Mouse (Mus musculus): ENCODE results near the gene Grb10. TPM values are rescaled to one million over a fixed set of nuclear protein-coding genes. Genes with fewer than 3 reads are reported as not detected.

The Grb10 gene
- polyA plus RNA-seq, 1 experiment, result 3.7 TPM

DNA sequence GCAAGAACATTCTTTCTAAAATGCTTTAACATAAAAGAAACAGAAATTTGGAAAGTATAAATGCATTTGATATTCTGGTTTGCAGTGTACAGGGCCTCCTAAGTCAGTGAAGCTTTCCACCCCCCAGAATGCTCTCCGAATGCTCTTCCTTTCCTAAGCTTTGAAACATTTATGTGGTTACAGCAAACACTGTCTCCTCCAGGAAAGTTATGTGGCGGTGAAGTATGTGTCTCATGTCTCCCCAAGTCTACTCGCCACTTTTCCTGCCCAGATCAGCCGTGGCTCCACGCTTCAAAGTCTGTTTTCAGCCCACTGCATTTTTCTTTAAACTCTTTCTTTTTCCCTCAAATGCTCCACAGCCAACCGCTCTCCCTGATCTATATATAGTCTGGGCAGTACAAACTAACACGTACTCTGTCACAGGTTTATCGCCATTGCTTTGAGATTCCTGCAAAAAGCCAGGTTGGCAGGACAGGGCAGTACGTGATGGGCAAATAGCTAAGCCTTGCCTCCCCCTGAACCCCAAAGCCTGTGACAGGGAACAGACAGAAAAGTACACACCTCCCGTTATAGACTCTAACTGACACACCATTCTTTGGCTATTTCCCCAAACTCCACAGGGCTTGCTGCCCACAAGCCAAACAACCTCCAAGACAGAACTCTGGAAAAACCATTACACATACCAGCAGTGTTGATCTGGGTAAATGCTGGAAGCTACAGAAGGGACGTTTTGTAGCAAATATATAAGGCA is 84.9 kb downstream of the Grb10 start:
- DNase-seq (ENCODE audit: low read depth, low spot score), result no peak
- WGBS, result 71% methylated on average over 11 of the region's 11 CpGs

GRCm38 (mm10) chr11:11952569-11952968 is 85.9 kb downstream of the Grb10 start:
- WGBS, result 95% methylated on average over 1 of the region's 1 CpGs
- no peak for DNase-seq (ENCODE audit: low read depth, low spot score)

GRCm38 (mm10) chr11:11948988-11949365 is 89.5 kb downstream of the Grb10 start:
- DNase-seq (ENCODE audit: low read depth, low spot score), result no peak
- WGBS, result 76% methylated on average over 4 of the region's 4 CpGs

- 64% methylated on average over 9 of the region's 9 CpGs for WGBS
- DNase-seq (ENCODE audit: low read depth, low spot score), result no peak
Observed at GRCm38 (mm10) chr11:11948321-11948987, 90.0 kb downstream of the Grb10 start.

- DNase-seq (ENCODE audit: low read depth, low spot score), result no peak
- WGBS, result 71% methylated on average over 5 of the region's 5 CpGs
Observed at GRCm38 (mm10) chr11:11947857-11948256, 90.6 kb downstream of the Grb10 start.

GRCm38 (mm10) chr11:11945766-11946165 is 92.7 kb downstream of the Grb10 start:
- WGBS, result 84% methylated on average over 4 of the region's 4 CpGs
- no peak for DNase-seq (ENCODE audit: low read depth, low spot score)

GRCm38 (mm10) chr11:11944814-11945213 is 93.7 kb downstream of the Grb10 start:
- 93% methylated on average over 4 of the region's 4 CpGs for WGBS
- DNase-seq (ENCODE audit: low read depth, low spot score), result no peak

DNA sequence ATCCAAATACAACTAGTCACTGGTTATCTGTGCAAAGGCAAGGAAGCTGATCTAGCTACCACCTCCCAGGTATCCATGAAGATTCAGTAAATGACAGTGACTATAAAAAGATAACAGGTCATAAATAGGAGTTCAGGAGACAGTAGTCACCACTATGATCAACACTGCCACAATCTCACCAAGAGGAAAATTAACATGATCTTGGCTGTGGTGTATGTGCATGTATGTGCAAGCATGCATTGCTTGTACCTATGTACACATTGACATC is 94.5 kb downstream of the Grb10 start:
- DNase-seq (ENCODE audit: low read depth, low spot score), result no peak

DNA sequence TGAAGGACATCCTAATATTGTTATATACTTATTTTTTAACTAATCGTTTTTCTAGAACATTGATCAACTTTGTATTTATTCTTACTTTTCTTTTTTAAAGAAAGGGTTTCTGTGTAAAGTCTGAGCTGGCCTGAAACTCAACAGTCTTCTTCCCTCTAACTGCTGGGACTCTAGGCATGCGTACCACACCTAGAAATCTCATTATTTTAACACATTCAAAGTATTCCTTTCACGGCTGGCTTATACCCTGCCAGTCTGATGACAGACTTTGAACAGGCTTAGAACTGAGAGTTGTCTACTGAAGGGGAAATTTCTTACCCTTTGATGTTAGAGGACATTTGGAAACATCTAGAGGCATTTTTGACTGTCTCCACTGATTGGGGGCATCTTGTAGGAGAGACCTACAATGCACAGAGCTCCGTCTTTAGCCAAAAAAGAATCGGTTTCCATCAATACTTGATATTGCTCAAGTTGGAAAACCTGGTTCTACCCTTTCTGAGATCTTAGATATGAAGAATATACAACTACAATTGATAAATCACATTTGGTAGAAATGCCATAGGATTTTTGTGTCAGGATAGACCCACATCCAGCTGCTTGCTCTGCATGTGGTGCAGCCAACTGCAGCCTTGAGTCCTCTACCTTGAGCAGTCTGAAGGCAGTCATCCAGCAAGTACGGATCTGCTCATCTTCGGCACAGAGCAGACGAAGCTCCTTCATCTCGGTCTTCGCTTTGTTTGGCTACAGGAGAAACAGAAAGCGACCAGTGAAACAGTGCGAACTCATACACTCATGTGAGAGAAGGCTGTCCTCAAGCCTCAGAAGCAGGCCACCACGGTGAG is 95.0 kb downstream of the Grb10 start:
- 90% methylated on average over 13 of the region's 13 CpGs for WGBS
- no peak for DNase-seq (ENCODE audit: low read depth, low spot score)

DNA sequence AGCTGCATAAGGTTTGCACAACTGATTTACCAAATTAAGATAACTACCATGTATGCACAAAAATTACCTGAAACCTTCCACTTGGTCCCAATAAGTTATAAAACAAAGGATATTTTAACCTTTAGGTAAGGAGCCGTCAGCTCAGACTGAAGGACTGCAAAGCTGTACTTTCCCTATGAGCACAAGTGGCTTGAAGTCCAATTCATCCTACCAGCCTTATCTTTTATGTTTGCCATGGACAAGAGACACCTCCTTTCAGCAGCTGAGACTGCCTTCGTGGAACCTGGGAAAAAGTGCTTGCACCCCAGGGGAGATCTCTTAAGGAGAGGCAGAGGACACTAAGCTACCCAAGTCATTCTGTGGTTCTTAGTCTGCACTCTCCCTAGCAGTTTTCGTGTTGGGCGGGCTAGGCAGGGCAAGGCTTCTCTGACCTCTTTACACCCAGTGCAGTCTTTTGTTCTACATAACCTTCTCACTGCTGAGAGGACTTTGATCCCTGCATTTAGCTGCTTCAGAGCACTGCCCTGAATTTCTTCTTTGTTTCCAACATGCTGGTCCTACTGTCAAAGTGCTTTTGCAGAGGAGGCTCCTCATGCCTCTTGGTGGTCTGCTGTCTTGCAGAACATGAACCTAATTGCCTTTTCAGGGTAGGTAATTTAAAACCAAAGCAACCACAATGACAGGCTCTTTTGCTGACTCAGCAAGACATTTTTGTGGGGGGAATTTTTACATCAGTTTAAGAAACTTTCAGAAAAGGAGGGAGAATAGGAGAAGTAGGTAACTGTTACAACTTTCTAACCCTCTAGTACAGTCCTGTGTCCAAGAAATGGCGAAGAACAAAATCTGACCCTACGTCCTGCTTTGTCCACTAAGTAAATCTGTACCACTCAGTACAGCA is 95.9 kb downstream of the Grb10 start:
- DNase-seq (ENCODE audit: low read depth, low spot score), result no peak

GRCm38 (mm10) chr11:11940833-11941681 is 97.4 kb downstream of the Grb10 start:
- DNase-seq (ENCODE audit: low read depth, low spot score), result no peak
- 89% methylated on average over 5 of the region's 5 CpGs for WGBS

More for the DNA sequence above, 95.9 kb downstream of the Grb10 start:
- 55% methylated on average over 6 of the region's 6 CpGs for WGBS

DNA sequence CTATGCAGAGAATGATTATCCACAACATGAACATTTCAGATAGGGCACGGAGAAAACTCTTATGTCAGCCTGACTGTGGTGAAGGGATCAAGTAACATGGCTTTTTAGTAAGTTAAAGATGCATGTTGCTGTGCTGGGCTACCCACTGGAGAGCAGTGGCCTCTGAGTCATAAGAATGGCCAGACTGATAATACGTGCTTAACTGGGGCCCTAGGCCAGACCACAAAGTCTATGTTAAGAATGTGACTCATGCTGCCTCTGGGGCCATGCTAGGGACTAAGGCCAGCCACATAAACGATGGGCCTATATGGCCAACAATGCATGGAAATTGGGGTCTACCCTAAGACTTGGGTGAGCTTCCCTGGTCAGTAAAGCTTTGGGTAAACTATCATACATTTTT is 98.9 kb downstream of the Grb10 start:
- 62% methylated on average over 3 of the region's 3 CpGs for WGBS
- no peak for DNase-seq (ENCODE audit: low read depth, low spot score)

GRCm38 (mm10) chr11:11938591-11938990 is 99.9 kb downstream of the Grb10 start:
- no peak for DNase-seq (ENCODE audit: low read depth, low spot score)
- WGBS, result 89% methylated on average over 1 of the region's 1 CpGs

DNA sequence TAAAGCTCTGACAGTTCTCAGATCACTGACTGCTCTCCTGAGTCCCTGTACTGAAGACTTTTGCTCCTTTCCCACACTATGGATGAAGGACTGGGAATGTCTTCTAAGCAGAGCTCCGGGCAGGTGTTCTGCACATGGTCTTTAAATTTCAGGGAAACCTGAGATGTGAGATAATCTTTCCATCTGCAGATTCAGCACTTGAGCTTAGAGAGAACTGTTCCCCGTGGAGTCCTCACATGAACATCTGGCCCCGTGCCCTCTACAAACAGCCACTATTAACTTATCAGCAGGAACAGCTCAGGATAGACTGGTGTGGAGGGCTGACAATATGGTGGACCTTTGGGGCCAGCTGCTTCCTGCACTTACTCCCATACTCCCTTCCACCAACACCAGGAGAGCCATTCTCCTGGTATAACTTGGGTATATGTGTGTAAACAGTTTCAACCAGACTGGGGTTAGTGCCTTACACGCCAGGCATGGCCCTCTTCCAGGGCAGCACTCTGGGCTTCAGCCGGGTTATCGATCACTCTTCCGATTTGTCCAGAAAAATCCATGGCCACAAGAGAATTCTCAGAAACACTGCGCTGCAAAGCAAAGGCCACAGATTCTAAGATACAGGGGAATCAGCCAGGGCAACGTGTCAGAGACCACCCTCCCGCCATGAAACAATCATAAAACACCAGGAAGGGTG is 101.0 kb downstream of the Grb10 start:
- 84% methylated on average over 10 of the region's 10 CpGs for WGBS

GRCm38 (mm10) chr11:11934808-11935207 is 103.7 kb downstream of the Grb10 start:
- WGBS, result 77% methylated on average over 8 of the region's 8 CpGs
- no peak for DNase-seq (ENCODE audit: low read depth, low spot score)

More for the DNA sequence above, 101.0 kb downstream of the Grb10 start:
- no peak for DNase-seq (ENCODE audit: low read depth, low spot score)

- DNase-seq (ENCODE audit: low read depth, low spot score), result no peak
Observed at GRCm38 (mm10) chr11:11932102-11932789, 106.2 kb downstream of the Grb10 start.

GRCm38 (mm10) chr11:11931688-11932087 is 106.8 kb downstream of the Grb10 start:
- DNase-seq (ENCODE audit: low read depth, low spot score), result no peak
- 85% methylated on average over 5 of the region's 5 CpGs for WGBS

More at GRCm38 (mm10) chr11:11932102-11932789, 106.2 kb downstream of the Grb10 start:
- 72% methylated on average over 11 of the region's 11 CpGs for WGBS

DNA sequence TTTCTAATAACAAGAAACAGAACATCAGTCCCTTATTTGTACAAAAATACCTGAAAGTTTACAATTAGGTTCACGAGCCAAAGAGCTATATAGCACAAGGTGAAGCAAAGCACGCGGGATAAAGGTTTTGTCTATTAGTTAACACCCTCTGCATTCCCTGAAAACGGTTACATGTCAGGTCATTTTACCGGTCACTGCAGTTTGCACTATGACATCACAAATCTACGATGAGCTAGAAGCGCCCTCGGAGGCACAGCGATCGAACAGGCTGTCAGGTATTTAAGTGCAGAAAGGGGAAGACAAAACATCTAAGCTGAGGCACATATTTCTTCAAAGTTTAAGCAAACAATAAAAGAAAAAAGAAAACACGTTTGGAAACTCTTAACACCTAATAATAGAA is 108.0 kb downstream of the Grb10 start:
- no peak for DNase-seq (ENCODE audit: low read depth, low spot score)
- WGBS, result 81% methylated on average over 11 of the region's 11 CpGs
